Mouse (Mus musculus): ENCODE measurements around the gene Fam71e1. TPM values are rescaled to one million over a fixed set of nuclear protein-coding genes. Genes with fewer than 3 reads are reported as not detected.
A peak's percentile ranks its signal among the peaks of the same experiment; 100 is the strongest.

The Fam71e1 gene
- total RNA-seq, 2 experiments from 2014 or later, result 14.3 to 15.7 TPM

GRCm38 (mm10) chr7:44471880-44472557, 24.4 kb upstream of the Fam71e1 start:
- peak in 1 of 2 experiments; percentile 51 for DNase-seq

- DNase-seq, result no peak
Observed at GRCm38 (mm10) chr7:44472558-44472885, 23.9 kb upstream of the Fam71e1 start.

GRCm38 (mm10) chr7:44472961-44473646, 23.3 kb upstream of the Fam71e1 start:
- DNase-seq, result peak in 1 of 2 experiments; percentile 5

- peak; percentile 75 to 80 for DNase-seq
Observed at GRCm38 (mm10) chr7:44474419-44474818, 22.0 kb upstream of the Fam71e1 start.

GRCm38 (mm10) chr7:44475046-44475614, 21.3 kb upstream of the Fam71e1 start:
- DNase-seq, result peak; percentile 11 to 21

- DNase-seq, result no peak
Observed at GRCm38 (mm10) chr7:44482836-44483435, 13.4 kb upstream of the Fam71e1 start.

- no peak for DNase-seq
Observed at GRCm38 (mm10) chr7:44484109-44484508, 12.3 kb upstream of the Fam71e1 start.

GRCm38 (mm10) chr7:44484841-44485571, 11.4 kb upstream of the Fam71e1 start:
- peak; percentile 82 for DNase-seq

- no peak for DNase-seq
Observed at GRCm38 (mm10) chr7:44485572-44486195, 10.7 kb upstream of the Fam71e1 start.

GRCm38 (mm10) chr7:44486927-44487575, 9.3 kb upstream of the Fam71e1 start:
- peak in 1 of 2 experiments; percentile 38 for DNase-seq

GRCm38 (mm10) chr7:44487936-44488335, 8.4 kb upstream of the Fam71e1 start:
- DNase-seq, result no peak

- DNase-seq, result no peak
Observed at GRCm38 (mm10) chr7:44488545-44488944, 7.8 kb upstream of the Fam71e1 start.

GRCm38 (mm10) chr7:44490281-44490680, 6.1 kb upstream of the Fam71e1 start:
- no peak for DNase-seq

- no peak for DNase-seq
Observed at GRCm38 (mm10) chr7:44491391-44491790, 5.0 kb upstream of the Fam71e1 start.

GRCm38 (mm10) chr7:44492166-44492826, 4.1 kb upstream of the Fam71e1 start:
- DNase-seq, result no peak

- no peak for DNase-seq
Observed at GRCm38 (mm10) chr7:44494681-44495080, 1.7 kb upstream of the Fam71e1 start.

- DNase-seq, result no peak
Observed at GRCm38 (mm10) chr7:44495086-44495485, 1.3 kb upstream of the Fam71e1 start.

GRCm38 (mm10) chr7:44496771-44497109, 359 bp downstream of the Fam71e1 start:
- DNase-seq, result no peak

- no peak for DNase-seq
Observed at GRCm38 (mm10) chr7:44497361-44498055, 1.1 kb downstream of the Fam71e1 start.

- no peak for DNase-seq
Observed at GRCm38 (mm10) chr7:44498922-44499321, 2.5 kb downstream of the Fam71e1 start.

GRCm38 (mm10) chr7:44500046-44500445, 3.7 kb downstream of the Fam71e1 start:
- no peak for DNase-seq
